Mouse (Mus musculus) lung, adult 18-20 months (tissue): Measurements from ENCODE around the gene Kcnmb1.

Experiments used
- DNase-seq, 2 experiments: peaks; one replicate each; pipeline ENCODE4 v3.0.0; 2022; ENCODE audit warnings: mixed read lengths in 2 of 2

Kcnmb1 gene

GRCm38 (mm10) chr11:33962688-33963407 is at the start of gene Kcnmb1:
Gene Kcnmb1, plus strand, starts transcription at chr11:33963013.
- DNase-seq, result no peak

DNA sequence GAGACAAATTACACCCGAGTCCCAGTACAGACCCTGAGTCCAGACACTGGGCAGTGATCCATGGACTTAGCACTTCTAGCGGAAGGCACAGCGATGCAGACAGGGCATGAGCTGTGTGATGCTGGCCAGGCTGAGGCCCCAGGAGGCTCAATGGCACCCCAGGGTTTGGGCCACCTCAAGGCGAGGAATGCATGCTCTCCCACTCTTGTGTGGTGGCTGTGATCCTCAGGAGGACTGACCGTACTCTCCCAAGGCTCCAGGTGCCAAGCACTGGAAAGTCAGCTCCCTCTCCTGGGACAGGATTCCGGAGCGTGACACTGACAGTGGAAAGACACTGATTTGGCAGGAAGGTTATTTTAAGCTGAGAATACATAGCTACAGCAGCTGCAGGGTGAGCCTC is 49.8 kb upstream of the Kcnmb1 start:
- DNase-seq, result no peak

GRCm38 (mm10) chr11:33914216-33914615 is 48.6 kb upstream of the Kcnmb1 start:
- no peak for DNase-seq

DNA sequence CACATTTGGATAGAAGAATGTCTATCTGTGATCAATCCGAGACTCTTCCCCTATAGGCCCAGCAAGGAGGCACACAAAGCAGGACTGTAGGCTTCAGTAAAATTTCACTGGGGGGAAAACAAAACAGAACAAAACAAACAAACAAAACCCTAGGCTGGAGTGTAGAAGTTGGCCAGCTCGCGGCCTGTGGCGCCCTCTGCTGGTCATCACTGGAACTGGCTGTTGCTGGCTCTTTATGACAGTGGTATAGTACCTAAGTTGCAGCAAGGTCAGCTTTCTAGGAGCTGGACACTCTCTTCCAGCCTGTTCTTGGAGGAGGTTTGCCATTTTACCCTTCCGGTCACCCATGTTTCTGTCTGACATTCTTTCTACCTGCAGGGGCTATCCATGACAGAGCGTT is 45.2 kb upstream of the Kcnmb1 start:
- peak; percentile 24 to 29 for DNase-seq

DNA sequence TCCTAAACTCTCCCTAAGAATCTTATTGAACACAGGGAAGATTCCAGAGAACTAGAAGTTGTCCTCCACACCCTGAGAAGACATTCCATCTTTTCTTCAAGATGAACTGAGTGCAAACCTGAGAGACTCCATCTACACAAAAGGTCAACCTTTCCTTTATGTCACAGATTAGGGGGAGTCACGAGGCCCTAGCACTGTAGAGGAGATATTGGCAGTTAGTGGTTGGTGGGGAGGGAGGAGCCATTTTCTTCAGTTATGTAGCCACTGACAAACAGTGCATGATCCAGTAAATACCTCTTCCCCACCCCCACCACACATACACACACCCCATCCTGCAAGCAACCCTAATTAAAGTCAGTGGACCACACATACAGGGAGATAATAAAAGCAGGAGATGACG is 44.4 kb upstream of the Kcnmb1 start:
- no peak for DNase-seq

GRCm38 (mm10) chr11:33919826-33920225 is 43.0 kb upstream of the Kcnmb1 start:
- DNase-seq, result no peak

GRCm38 (mm10) chr11:33921451-33921850 is 41.4 kb upstream of the Kcnmb1 start:
- no peak for DNase-seq

DNA sequence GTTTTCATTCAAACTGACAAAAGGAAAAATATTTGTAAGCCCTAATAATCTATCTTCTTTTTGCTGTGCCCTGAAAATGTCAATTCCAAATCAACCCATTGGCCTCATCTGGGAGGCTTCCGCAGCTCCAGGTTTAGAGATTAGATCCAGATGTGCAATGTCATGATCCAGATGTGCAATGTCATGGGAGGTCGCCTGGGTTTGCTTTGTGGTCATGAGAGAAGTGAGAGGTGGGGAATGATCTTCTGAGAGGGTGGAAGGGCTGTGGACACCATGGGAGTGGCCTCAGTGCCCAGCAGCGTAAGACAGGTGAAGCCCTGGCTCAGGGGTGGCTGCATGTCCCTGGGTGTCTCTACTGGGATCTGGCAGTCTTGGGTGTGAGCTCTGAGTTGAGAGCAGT is 39.8 kb upstream of the Kcnmb1 start:
- DNase-seq, result no peak

DNA sequence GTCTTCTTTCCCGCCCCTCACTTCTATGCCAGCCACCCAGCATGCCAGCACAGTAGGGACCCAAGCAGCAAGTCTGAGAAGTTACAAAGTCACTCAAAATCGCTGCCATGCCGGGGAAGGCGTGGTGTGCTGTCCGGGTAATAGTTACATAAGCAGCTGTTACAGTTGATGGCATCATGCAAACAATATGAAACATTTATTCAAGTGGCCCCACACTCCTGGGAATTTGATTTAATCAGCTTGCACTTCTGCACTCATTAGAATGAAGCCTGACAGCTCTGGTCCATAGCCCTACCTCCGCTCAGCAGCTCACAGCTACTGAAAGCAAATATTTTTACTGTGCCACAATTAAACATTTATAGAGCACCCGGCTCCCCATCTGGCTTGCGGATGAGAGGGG is 37.0 kb upstream of the Kcnmb1 start:
- no peak for DNase-seq

GRCm38 (mm10) chr11:33926551-33926950 is 36.3 kb upstream of the Kcnmb1 start:
- DNase-seq, result no peak

DNA sequence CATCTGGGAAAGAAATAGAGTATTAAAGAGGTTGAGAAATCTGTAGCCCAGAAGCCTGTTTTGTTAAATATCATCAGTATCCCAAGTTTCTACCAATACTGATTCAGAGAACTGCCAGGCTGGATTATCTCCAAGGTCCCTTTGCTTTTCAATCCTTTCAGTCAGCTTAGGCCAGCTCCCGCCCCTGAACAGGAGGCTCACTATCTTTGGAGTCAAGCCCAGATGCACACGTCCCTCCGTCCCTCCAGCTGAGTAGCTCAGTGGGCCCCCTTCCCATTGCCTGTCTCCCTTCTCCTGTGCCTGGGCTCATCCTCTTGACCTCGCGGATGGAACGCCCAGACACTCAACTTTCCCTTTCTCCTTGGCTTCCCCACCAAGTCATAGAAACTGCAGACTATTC is 35.5 kb upstream of the Kcnmb1 start:
- no peak for DNase-seq

GRCm38 (mm10) chr11:33927836-33928235 is 35.0 kb upstream of the Kcnmb1 start:
- no peak for DNase-seq

DNA sequence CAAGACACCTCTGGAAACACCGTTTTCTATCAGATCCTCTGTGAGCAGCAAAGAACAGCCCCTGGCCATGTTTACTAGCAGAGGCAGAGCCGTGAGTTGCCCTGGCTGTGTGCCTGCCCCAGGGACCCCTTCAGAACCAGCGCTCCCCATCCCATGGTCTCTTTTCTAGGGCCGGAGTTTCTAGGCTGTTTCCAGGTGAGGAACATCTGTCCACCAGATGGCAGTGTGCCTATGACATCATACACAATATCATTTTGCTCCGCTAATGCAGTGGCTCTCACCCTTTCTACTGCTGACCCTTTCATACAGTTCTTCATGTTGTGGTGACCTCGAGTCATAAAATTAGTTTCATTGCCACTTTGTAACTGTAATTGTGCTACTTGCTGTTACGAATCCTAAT is 34.2 kb upstream of the Kcnmb1 start:
- no peak for DNase-seq

DNA sequence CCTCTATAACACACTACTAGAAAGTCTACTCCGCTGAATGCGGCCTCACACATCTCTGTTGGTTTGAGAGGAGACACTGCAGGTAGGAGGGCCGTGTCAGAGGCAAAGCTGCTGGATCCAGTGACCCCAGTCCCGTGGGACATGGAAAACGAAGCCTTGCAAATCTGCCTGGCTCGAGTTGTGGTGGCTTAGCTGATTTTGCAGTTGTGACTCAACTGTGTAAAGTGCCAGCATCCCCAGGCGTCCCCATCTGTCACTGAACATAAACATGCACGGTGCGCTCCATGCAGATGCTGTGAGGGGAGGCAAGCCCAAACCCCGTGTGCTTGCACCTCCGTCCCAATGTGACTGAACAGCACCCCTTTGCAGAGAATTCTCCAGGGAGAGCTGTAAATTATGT is 33.4 kb upstream of the Kcnmb1 start:
- no peak for DNase-seq

DNA sequence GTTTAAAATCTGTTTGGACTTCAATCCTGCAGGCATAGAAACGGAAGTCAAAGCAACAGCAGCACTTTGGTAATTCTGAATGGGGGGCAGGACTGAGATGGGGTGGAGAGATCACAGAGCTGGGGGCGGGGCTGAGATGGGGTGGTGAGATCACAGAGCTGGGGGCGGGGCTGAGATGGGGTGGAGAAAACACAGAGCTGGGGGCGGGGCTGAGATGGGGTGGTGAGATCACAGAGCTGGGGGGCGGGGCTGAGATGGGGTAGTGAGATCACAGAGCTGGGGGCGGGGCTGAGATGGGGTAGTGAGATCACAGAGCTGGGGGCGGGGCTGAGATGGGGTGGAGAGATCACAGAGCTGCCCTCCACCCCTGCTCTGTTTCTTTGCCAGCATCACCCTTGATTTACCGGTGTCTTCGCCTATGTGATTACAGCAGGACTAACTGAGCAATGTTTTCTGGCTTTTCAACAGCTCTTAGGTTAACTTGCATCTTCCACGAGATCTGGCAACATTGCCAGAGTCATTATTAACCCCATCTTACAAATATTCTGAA is 30.9 kb upstream of the Kcnmb1 start:
- peak in 1 of 2 experiments; percentile 26 for DNase-seq

- no peak for DNase-seq
These were observed 30.3 kb upstream of the Kcnmb1 start for GRCm38 (mm10) chr11:33932386-33933111.

DNA sequence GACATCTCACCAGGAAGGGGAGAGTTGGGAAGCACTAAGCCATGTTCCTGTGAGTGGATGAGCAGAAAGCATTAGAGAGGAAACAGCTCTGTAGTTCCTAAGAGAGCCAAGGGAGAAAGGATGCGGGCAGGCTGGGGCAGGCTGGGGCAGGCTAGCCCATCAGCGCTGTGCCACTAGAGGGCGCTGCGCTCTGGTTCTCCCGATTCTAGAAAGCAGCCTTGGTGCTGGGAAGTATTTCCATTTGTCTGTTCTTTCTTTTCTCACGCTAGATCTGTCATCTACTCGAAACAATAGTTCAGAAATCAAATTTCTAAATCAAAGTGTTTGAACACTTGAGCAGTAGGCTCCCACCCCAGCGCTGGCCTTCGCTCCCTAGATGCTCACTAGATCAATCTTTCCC is 28.5 kb upstream of the Kcnmb1 start:
- DNase-seq, result no peak

GRCm38 (mm10) chr11:33937641-33938040 is 25.2 kb upstream of the Kcnmb1 start:
- no peak for DNase-seq

DNA sequence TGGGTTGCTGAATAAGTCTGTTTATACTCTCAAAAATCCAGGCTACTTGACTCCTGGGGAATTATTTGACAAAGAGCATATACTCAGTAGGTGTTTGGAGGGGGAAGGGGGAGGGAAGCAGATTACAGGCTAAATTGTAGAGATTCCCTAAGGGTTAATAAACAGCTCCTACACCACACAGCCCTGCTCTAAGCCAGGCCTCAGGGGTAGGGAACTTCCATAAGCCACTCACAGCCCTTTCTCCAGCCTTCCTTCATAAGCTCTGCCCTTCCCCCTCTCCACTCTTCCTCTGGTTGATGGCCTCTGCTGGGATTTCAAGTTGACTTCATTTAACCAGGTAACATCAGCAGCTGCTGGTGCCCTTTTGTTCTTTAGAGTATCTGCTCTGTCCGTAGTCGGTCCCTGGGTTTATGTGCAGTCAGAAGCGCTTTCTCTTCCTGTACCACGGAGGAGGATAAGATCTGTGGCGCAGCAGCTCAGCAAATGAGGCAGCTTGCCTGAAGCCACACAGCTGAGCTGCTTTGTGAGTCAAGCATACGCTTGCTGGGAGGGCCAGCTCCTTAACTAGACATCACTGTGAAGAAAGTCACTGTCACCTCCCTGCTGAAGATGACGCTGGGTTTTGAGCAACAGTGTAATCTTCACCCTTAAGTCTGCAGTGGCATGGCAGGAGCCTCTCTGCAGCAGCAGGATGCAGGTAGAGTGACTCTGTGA is 24.1 kb upstream of the Kcnmb1 start:
- DNase-seq, result no peak

GRCm38 (mm10) chr11:33939456-33940113 is 23.2 kb upstream of the Kcnmb1 start:
- DNase-seq, result no peak

DNA sequence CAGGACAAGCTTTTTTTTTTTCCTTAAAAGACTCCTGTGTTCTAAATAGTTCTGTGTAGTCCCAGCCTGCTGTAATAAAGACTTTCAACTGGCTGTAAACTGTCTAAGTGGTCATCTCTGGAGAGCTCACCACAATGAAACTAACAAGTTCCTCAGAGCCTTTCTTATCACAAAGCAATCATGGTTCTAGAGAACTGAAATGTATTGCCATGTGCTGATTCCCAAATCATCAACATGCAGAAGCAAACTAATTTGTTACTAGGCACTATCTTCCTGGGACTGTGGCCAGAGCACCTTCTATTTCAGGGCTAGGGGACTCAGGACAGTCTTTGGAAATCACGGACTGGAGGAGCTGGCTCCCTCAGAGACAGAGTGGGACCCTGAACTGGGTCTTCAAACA is 19.2 kb upstream of the Kcnmb1 start:
- no peak for DNase-seq

GRCm38 (mm10) chr11:33944067-33944785 is 18.6 kb upstream of the Kcnmb1 start:
- DNase-seq, result no peak
